Mouse (Mus musculus) liver, embryonic 12.5 days (tissue): ENCODE measurements around the gene Ccl6. TPM values are rescaled to one million over a fixed set of nuclear protein-coding genes. Genes with fewer than 3 reads are reported as not detected.
A peak's percentile ranks its signal among the peaks of the same experiment; 100 is the strongest.

ENCODE experiments used
- ATAC-seq: fragments of 200-750 bp; cut with Nextera tagmentation; 2 replicates; pipeline ENCODE4 v1.8.0; 2017; ENCODE audit warnings: moderate number of reproducible peaks, mild to moderate bottlenecking, moderate library complexity
- H3K27ac ChIP-seq: fragments of 300-500 bp; sonication (generic); 2 replicates; pipeline ENCODE4 v1.5.1; 2016; ENCODE audit warnings: mild to moderate bottlenecking
- H3K27me3 ChIP-seq: fragments of 300-500 bp; sonication (generic); replicated peaks from 2 replicates; pipeline ENCODE4 v1.6.1; 2016; ENCODE audit warnings: mild to moderate bottlenecking, moderate library complexity
- H3K36me3 ChIP-seq: fragments of 300-500 bp; sonication (generic); 2 replicates; pipeline ENCODE4 v1.6.1; 2016; ENCODE audit warnings: mild to moderate bottlenecking, moderate library complexity
- H3K4me1 ChIP-seq: fragments of 300-500 bp; sonication (generic); 2 replicates; pipeline ENCODE4 v1.6.1; 2016
- H3K4me2 ChIP-seq: fragments of 300-500 bp; sonication (generic); 2 replicates; pipeline ENCODE4 v1.6.1; 2016; ENCODE audit warnings: mild to moderate bottlenecking, moderate library complexity
- H3K4me3 ChIP-seq: fragments of 300-500 bp; sonication (generic); 2 replicates; pipeline ENCODE4 v1.5.1; 2016; ENCODE audit warnings: mild to moderate bottlenecking, moderate library complexity
- H3K9ac ChIP-seq: fragments of 300-500 bp; sonication (generic); 2 replicates; pipeline ENCODE4 v1.6.1; 2016; ENCODE audit warnings: mild to moderate bottlenecking, moderate library complexity
- H3K9me3 ChIP-seq: fragments of 300-500 bp; sonication (generic); replicated peaks from 2 replicates; pipeline ENCODE4 v1.6.1; 2016; ENCODE audit warnings: mild to moderate bottlenecking, moderate library complexity
- WGBS: fragments of 180-500 bp; shearing (Covaris S2); methylation state at CpG from one replicate; pipeline ENCODE4 v1.1.7; 2016; ENCODE audit not compliant: insufficient replicate concordance; 5-methylcytosine and 5-hydroxymethylcytosine counted together
- polyA plus RNA-seq: library from polyadenylated mRNA; unstranded; fragments of >200 nt; fragmentation: Nextera tagmentation; extraction: Ambion mirVana; gene quantifications from 2 replicates; pipeline ENCODE4 v1.2.1, GENCODE M21; 2016

Ccl6 gene
- 8.0 and 8.8 TPM in 2 replicates for polyA plus RNA-seq

DNA sequence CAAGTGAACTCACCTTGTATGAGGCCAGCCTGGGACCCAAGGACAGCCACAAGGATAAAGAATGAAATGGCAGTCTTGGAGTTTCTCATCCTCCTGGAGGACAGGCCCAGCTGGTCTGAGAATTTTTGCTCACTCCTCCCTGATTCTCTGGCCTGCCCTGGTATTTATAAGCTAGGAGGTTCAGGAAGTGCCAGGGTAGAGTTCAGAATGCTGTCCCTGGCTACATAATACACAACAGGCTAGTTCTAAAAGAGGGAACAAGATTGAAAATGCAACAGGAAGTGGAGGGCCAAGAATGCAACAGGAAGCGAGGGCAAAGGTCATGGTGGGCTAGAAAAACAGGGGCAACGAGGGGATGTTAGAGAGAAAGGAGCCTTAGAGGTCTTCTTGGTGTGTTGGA is at the start of gene Ccl6:
TSS of gene Ccl6 (minus strand) at position 235 of the 400 bp plus-strand sequence.
- H3K9me3 ChIP-seq: no peaks in the 10 kb centered on the region
- H3K9ac ChIP-seq: no peak within 1 kb of the TSS
- no peak for ATAC-seq
- H3K4me1 ChIP-seq: no peaks in the 10 kb centered on the region
- H3K36me3 ChIP-seq: no peaks in the 10 kb centered on the region
- no peak within 1 kb of the TSS for H3K4me2 ChIP-seq
- WGBS: 24% methylated on average over 2 of the region's 2 CpGs
- no peak within 1 kb of the TSS for H3K4me3 ChIP-seq
- H3K27me3 ChIP-seq: no peaks in the 10 kb centered on the region
- no peak within 1 kb of the TSS for H3K27ac ChIP-seq

DNA sequence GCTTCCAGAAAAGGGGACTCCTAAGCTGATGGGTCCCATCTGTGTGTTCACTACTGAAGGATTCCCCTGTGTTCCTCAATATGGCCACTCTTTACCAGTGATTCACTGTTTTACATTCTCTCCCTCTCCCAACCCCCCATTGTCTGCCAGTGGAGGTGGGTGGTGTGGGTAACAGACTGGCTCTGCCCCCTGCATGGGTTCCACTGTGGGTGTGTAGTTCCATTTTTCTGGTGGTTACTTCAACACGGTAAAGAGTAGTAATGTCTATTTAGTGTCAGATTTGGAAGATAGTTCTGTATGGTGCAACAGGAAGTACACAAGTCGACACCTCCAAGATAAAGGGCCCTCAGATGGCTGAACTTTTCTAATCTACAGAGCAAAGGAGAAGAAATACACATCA is 48.3 kb upstream of the Ccl6 start:
- no peak overlapping the region for H3K9ac ChIP-seq
- H3K9me3 ChIP-seq: no peaks in the 10 kb centered on the region
- no peaks in the 10 kb centered on the region for H3K36me3 ChIP-seq
- H3K27ac ChIP-seq: no peak overlapping the region
- H3K4me3 ChIP-seq: no peak overlapping the region
- H3K4me2 ChIP-seq: no peak overlapping the region
- no peak for ATAC-seq
- no peaks in the 10 kb centered on the region for H3K27me3 ChIP-seq
- H3K4me1 ChIP-seq: no peaks in the 10 kb centered on the region
- WGBS: 20% methylated on average over 2 of the region's 2 CpGs

DNA sequence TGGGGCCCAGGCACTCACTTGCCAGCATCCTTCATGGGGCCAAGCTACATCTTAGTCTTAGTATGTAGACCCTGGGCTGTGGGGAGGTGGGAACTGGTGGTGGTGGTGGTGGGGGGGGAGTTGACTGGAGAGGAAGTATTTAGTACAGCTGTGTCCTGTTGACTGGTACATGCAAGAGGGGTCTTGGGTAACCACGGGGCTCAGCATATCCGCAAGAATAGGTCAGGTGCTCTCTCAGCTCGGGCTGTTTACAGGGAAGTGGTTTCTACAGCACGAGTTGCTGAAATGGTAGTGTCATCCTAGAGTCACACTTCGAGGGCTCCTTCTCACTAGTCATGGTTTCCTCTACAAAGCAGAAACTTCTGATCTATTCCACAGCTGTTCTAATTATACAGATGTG is 47.3 kb upstream of the Ccl6 start:
- H3K9ac ChIP-seq: no peak overlapping the region
- no peaks in the 10 kb centered on the region for H3K27me3 ChIP-seq
- no peaks in the 10 kb centered on the region for H3K9me3 ChIP-seq
- no peaks in the 10 kb centered on the region for H3K4me1 ChIP-seq
- H3K36me3 ChIP-seq: no peaks in the 10 kb centered on the region
- H3K4me2 ChIP-seq: no peak overlapping the region
- no peak overlapping the region for H3K4me3 ChIP-seq
- peak; percentile 35; the same call in 1 of the 2 replicates for ATAC-seq
- H3K27ac ChIP-seq: no peak overlapping the region
- 32% methylated on average over 5 of the region's 5 CpGs for WGBS

DNA sequence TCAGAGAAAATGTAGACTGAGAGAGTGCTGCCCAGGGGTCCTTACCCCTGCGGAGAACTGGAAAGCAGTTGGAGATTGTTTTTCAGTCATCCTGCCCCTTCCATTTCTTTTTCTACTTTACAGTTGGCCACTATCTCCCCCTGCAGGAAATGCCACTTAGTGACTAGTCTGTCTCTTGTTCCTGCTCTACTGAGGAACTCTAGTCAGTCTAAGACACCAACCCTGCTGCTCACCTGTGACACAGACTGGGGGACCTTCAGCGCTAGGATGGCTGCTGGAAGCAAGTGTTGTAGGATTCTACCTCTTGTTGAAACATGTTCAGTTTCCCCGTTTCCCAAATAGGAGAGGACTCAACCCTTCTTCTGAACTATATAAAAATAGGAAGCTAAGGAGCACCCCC is 46.6 kb upstream of the Ccl6 start:
- Histone ChIP-seq H3K27ac (no peak overlapping the region), H3K9ac (no peak overlapping the region), H3K36me3 (no peaks in the 10 kb centered on the region), H3K9me3 (no peaks in the 10 kb centered on the region), H3K4me2 (no peak overlapping the region), H3K27me3 (no peaks in the 10 kb centered on the region), H3K4me1 (no peaks in the 10 kb centered on the region), H3K4me3 (no peak overlapping the region)
- ATAC-seq: no peak
- WGBS: 38% methylated on average over 3 of the region's 3 CpGs

DNA sequence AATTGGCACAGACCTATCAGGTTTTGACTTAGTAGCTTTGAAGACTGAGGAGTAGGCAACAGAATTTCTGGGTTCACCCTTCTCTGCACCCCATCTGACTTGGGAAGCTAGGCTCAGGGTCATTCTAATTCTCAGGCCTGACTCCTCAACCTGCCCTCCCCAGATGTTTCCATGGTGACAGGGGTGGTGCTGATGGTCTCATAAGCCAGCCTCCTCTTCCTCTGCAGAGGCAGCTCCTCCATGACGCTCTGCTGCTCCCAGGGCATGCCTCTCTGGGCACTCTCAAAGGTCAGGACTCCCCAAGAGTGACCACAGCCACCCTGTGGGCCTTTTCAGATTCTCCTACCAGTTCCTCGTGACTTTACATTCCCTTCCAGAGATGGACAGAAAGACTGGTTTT is 46.0 kb upstream of the Ccl6 start:
- ATAC-seq: no peak
- no peaks in the 10 kb centered on the region for H3K27me3 ChIP-seq
- no peak overlapping the region for H3K4me2 ChIP-seq
- H3K36me3 ChIP-seq: no peaks in the 10 kb centered on the region
- H3K4me1 ChIP-seq: no peaks in the 10 kb centered on the region
- H3K9ac ChIP-seq: no peak overlapping the region
- H3K9me3 ChIP-seq: no peaks in the 10 kb centered on the region
- no peak overlapping the region for H3K27ac ChIP-seq
- 41% methylated on average over 2 of the region's 2 CpGs for WGBS
- H3K4me3 ChIP-seq: no peak overlapping the region

DNA sequence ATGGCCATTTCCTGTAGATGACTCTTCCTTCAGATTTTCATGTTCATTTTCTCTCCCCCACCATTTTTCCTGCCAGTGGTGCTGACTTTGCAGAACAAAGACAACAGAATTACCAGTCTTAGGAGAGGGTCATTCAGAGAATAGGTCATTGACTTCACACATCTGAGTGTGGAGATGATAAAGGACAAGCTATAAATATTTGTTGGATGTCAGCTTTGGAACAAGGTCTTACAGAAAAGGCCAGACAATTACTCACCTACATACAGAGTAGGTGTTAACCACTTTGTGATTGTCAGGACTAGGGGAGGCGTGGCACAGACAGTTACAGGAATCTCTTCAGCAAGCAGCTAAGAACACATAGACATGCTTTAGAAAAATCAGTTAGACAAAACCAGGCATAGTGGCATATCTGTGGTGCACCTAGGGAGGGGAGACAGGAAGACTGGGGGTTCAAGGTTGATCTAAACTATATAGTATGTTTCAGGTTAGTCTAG is 43.9 kb upstream of the Ccl6 start:
- Histone ChIP-seq H3K27ac (no peak overlapping the region), H3K9me3 (no peaks in the 10 kb centered on the region), H3K36me3 (no peaks in the 10 kb centered on the region), H3K4me3 (no peak overlapping the region), H3K4me1 (no peaks in the 10 kb centered on the region), H3K4me2 (no peak overlapping the region), H3K9ac (no peak overlapping the region), H3K27me3 (no peaks in the 10 kb centered on the region)
- 50% methylated on average over 1 of the region's 1 CpGs for WGBS
- no peak for ATAC-seq

DNA sequence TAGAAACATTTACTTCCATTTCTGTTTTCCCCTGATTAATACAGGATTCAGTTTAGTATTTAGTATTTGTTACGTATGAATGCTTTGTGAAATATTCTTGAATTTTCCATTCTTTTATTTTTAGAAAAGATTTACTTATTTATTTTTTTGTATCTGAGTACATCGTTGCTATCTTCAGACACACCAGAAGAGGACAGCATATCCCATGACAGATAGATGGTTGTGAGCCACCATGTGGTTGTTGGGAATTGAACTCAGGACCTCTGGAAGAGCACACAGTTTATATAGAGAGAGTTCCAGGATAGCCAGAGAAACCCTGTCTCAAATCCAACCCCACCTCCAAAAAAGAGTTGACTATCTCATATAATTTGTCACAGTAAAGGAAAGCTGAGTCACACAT is 42.0 kb upstream of the Ccl6 start:
- no peak overlapping the region for H3K9ac ChIP-seq
- H3K27ac ChIP-seq: no peak overlapping the region
- H3K9me3 ChIP-seq: no peaks in the 10 kb centered on the region
- WGBS: 77% methylated on average over 2 of the region's 2 CpGs
- ATAC-seq: no peak
- H3K27me3 ChIP-seq: no peaks in the 10 kb centered on the region
- H3K4me3 ChIP-seq: no peak overlapping the region
- H3K4me1 ChIP-seq: no peaks in the 10 kb centered on the region
- no peaks in the 10 kb centered on the region for H3K36me3 ChIP-seq
- no peak overlapping the region for H3K4me2 ChIP-seq

DNA sequence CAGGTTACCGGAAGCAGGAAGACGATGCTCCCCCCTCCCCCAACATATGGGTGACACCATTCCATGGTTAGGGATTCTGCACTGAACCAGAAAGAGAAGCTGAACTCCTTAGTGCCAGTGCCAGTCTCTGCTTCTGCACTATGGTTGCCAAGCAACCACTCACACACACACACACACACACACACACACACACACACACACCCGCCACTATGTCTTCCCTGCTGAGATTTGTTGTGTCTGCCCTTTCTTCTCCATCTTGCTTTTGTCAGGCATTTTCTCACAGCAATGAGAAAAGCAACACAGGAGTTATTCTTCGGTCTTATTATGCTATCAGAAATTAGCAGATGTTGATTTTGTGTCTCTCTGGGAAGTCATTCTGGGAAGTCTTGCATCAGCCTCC is 41.5 kb upstream of the Ccl6 start:
- no peaks in the 10 kb centered on the region for H3K27me3 ChIP-seq
- no peaks in the 10 kb centered on the region for H3K9me3 ChIP-seq
- H3K9ac ChIP-seq: no peak overlapping the region
- 46% methylated on average over 4 of the region's 4 CpGs for WGBS
- H3K27ac ChIP-seq: no peak overlapping the region
- no peak for ATAC-seq
- no peaks in the 10 kb centered on the region for H3K36me3 ChIP-seq
- H3K4me2 ChIP-seq: no peak overlapping the region
- H3K4me1 ChIP-seq: no peaks in the 10 kb centered on the region
- H3K4me3 ChIP-seq: no peak overlapping the region

DNA sequence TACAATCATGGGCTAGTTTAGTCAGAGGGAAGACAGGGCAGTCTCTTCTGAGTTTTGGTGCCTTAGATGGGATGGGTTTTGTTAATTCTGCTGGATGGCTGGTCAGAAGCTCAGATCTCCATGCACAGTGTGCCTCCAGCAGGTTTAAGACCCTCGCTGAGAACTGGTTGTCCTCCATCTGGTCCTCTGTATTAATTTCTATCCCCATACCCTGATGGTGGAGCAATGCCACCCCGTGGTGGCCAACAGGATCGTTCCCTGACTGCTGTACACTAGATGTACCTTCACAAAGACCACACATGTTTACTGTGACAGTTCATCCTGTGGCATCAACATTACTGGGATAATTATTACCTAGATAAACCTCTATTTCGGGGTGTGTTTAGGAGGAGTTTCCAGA is 39.9 kb upstream of the Ccl6 start:
- Histone ChIP-seq H3K9me3 (no peaks in the 10 kb centered on the region), H3K27me3 (no peaks in the 10 kb centered on the region), H3K4me2 (no peak overlapping the region), H3K4me3 (no peak overlapping the region), H3K27ac (no peak overlapping the region), H3K4me1 (no peaks in the 10 kb centered on the region), H3K36me3 (no peaks in the 10 kb centered on the region), H3K9ac (no peak overlapping the region)
- 44% methylated on average over 4 of the region's 4 CpGs for WGBS
- no peak for ATAC-seq

DNA sequence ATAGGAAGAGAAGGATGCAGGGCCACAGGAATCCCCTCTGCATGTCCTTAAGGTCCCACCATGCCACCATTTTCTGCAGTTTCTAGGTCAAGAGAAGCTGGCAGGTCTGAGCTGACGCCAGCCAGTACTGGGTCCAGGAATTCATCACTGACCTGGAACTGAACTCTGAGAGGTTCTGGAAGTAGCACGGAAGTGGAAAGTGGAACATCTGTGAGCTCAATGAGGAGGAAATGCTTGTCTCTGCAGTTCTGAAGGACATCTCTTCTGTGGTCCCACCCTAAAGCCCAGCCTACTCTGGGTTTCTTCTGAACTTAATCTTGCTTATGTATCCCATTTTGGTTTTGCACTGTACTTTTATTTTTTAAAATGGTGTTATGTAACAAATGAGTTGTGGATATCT is 38.2 kb upstream of the Ccl6 start:
- no peaks in the 10 kb centered on the region for H3K36me3 ChIP-seq
- H3K4me3 ChIP-seq: no peak overlapping the region
- no peaks in the 10 kb centered on the region for H3K27me3 ChIP-seq
- H3K27ac ChIP-seq: no peak overlapping the region
- 56% methylated on average over 2 of the region's 2 CpGs for WGBS
- no peak overlapping the region for H3K9ac ChIP-seq
- H3K9me3 ChIP-seq: no peaks in the 10 kb centered on the region
- H3K4me1 ChIP-seq: no peaks in the 10 kb centered on the region
- H3K4me2 ChIP-seq: no peak overlapping the region
- no peak for ATAC-seq

DNA sequence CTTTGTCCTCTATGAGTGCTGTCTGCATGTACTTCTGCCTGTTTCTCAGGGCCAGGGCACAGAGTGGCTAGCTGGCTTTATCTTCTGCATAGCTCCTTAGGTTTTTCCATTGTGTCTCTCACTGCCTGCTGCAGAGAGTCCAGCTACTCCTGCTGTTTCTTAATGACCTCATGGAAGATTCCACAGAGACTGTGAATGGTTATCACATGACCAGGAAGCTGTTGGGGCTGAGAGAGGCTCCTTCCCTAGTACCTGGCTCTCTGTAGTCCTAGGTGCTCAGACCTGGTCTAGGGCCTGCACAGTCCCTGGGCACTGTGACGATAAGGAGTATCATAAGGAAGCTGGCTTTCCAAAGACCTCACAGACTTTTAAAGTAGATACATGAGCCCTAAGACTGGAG is 37.7 kb upstream of the Ccl6 start:
- H3K9ac ChIP-seq: no peak overlapping the region
- ATAC-seq: no peak
- 68% methylated on average over 1 of the region's 1 CpGs for WGBS

DNA sequence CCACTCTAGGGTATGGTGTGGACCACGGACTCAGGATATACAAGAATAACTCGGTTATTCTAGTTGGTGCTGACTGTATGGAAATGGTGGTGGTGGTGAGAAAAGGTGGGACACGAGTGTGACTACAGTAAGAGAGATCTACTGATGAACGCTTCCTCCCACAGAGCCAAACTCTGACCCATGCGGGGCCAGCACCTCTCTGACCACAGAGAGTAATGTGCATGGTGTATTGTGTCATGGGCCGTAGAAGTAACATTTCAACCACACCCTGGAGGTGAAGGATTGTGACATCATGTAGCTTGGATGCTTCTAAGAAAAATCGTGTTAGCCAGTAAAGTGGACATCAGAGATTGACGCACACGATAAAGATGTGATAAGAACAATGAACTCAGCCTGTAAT is 35.9 kb upstream of the Ccl6 start:
- H3K4me3 ChIP-seq: no peak overlapping the region
- H3K27ac ChIP-seq: no peak overlapping the region
- H3K27me3 ChIP-seq: no peaks in the 10 kb centered on the region
- H3K9me3 ChIP-seq: no peaks in the 10 kb centered on the region
- no peak for ATAC-seq
- 55% methylated on average over 9 of the region's 9 CpGs for WGBS
- no peak overlapping the region for H3K9ac ChIP-seq
- no peak overlapping the region for H3K4me2 ChIP-seq
- H3K36me3 ChIP-seq: no peaks in the 10 kb centered on the region
- H3K4me1 ChIP-seq: no peaks in the 10 kb centered on the region

More for the DNA sequence above, 37.7 kb upstream of the Ccl6 start:
- no peaks in the 10 kb centered on the region for H3K36me3 ChIP-seq
- no peak overlapping the region for H3K4me3 ChIP-seq
- no peaks in the 10 kb centered on the region for H3K4me1 ChIP-seq
- H3K27me3 ChIP-seq: no peaks in the 10 kb centered on the region
- H3K27ac ChIP-seq: no peak overlapping the region
- H3K9me3 ChIP-seq: no peaks in the 10 kb centered on the region
- H3K4me2 ChIP-seq: no peak overlapping the region

DNA sequence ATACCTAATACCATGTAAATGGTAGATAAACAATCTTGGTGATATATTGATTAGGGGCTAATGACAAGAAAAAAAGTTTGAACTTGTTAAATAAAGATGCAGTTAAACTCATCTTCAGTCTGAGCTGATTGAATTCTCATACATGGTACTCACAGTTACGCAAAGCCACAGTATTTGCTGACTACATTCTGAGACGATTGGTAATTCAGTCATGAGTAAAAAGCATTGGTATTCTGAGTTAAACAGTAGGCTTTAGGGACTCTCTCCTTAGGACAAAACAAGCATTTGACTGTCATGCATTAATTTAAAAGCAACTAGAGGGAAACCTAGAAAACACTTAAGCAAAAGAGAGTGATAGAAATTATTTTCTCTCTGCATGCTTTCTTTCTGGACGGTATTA is 30.7 kb upstream of the Ccl6 start:
- no peaks in the 10 kb centered on the region for H3K27me3 ChIP-seq
- no peak for ATAC-seq
- H3K4me3 ChIP-seq: no peak overlapping the region
- H3K9me3 ChIP-seq: no peaks in the 10 kb centered on the region
- WGBS: 69% methylated on average over 3 of the region's 3 CpGs
- no peaks in the 10 kb centered on the region for H3K36me3 ChIP-seq
- H3K9ac ChIP-seq: no peak overlapping the region
- H3K4me1 ChIP-seq: no peaks in the 10 kb centered on the region
- H3K27ac ChIP-seq: no peak overlapping the region
- no peak overlapping the region for H3K4me2 ChIP-seq
